In the genomic region with DNA sequence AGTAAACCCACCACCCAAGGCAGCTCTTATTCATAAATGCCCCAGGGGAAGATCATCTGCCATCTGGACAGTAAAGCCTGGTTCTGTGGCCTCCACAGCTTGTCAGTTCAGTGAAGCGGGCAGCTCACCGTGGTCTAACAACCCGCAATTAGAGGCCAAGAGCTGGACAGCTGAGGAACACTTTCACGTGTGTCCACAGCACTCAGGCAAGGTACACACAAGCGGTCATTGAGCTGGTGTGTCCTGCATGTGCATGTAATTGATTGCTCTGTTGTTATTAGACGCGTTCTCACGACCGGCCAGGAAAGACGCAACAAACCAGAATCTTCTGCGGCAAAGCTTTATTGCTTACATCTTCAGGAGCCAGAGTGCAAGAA, we compare ENCODE assay signal across 30 mouse cellular contexts. TPM values are rescaled to one million over a fixed set of nuclear protein-coding genes. Genes with fewer than 3 reads are reported as not detected.
"Had no signal": no experiment of that assay in that cellular context is flagged by ENCODE, and none has a peak within 500 bp of the region (broad histone marks: within the 10 kb centered on the region; RNA-seq: fewer than 3 reads in every experiment).

No protein-coding gene starts in this region.

RNA-seq across cellular contexts. Expression of gene Tcp10c, which starts 53.9 kb away (rescaled TPM):
- total RNA-seq: gastrocnemius, adult 2 months; gastrocnemius, postnatal 10 days; gastrocnemius, postnatal 25 days; gastrocnemius, postnatal 4 days; heart, adult 18-20 months; heart, adult 8-10 months; heart, postnatal 14 days; heart, postnatal 36 days; hematopoietic stem cell, adult 5-6 weeks; hindbrain, postnatal 0 days; layer of hippocampus, postnatal 36 days; left cerebral cortex, postnatal 10 days; left cerebral cortex, postnatal 25 days; left cerebral cortex, postnatal 4 days; liver, adult 2 months had no signal
- polyA plus RNA-seq: forebrain, embryonic 16.5 days; frontal cortex, adult 2 months; heart, embryonic 10.5 days; heart, embryonic 13.5 days; heart, embryonic 15.5 days; heart, postnatal 0 days; hindbrain, embryonic 13.5 days; hindbrain, postnatal 0 days; intestine, embryonic 14.5 days; kidney, embryonic 14.5 days; kidney, postnatal 0 days; large intestine, adult 2 months; limb, embryonic 11.5 days; limb, embryonic 13.5 days; limb, embryonic 15.5 days; liver, adult 2 months; liver, embryonic 12.5 days had no signal
